Mouse (Mus musculus): ENCODE measurements around the gene Prune1.

DNA sequence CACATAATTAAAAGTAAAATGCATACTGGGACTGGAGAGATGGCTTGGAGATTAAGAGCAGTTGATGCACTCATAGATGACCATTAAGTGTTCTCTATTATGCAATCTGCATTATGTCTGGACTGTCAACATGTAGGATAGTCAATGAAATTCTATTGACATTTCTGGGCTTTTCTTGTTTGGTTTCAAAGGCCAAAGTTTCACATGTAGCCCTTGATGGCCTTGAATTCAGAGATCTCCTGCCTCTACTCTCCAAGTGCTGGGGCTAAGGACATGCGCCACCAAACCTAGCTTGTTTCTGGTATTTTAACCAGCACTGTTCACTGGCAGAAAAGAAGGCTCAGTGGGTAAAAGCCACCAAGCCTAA lies 68.3 kb downstream of the Prune1 start:
- TF ChIP-seq CTCF (IDR thresholded peaks at IDR 0.05; ENCODE audit: borderline replicate concordance, insufficient read depth, low read length) (no peak), POLR2A (IDR thresholded peaks at IDR 0.05; ENCODE audit: low read depth, low read length) (no peak)
